Mouse (Mus musculus) testis, adult 2 months (tissue): ENCODE data around the gene Vmp1.

Source experiments
- CTCF ChIP-seq: fragments of 200-500 bp; IDR thresholded peaks from 2 replicates; pipeline ENCODE4 v1.5.1; 2012; ENCODE audit warnings: low read depth, mild to moderate bottlenecking, inconsistent platforms, low read length, moderate library complexity; ENCODE audit not compliant: control insufficient read depth, insufficient read depth, insufficient replicate concordance
- POLR2A ChIP-seq: fragments of 200-500 bp; IDR thresholded peaks from 2 replicates; pipeline ENCODE4 v1.6.1; 2012; ENCODE audit warnings: low read depth, mild to moderate bottlenecking, inconsistent platforms, low read length, moderate library complexity; ENCODE audit not compliant: control insufficient read depth

DNA sequence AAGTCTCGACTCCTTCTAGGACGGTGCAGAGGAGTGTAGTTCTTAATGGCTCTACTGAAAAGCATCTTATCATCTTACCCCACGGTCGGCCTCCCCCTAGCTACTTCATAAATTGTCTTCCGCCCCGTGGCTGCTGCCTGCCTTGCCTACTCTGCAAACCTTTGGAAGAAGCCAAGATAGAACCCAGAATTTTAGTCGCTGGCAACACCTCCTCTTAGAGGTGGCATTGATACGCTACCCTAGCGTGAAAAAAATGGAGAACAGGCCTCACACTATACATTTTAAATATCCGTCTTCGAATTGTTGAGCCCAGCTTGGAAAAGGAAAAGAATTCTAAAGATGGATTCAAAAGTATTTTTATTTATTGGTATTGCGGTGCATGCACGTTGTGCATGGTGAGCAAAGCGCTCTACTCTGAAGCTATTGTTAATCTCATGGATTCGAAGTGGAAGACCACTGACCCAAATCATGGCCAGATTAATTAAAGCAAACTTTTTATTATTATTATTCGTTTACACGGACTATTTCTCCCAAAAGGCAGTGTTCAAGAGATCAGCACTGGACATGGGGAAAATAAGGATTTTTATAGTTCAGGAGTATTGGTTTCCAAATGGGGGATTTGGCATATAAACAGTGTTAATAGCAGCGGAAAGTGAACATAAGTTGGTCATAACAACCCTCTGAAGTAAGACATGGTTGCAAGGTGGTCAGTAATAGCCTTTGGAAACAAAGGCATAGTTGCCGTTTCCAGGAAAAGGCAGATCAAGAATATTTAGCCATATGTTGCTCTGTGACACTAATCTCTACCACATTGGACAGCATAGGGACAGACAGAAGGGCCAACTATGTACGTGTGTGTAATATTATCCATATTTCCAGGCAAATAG, 733 bp upstream of the Vmp1 start:
- TF ChIP-seq POLR2A (no peak), CTCF (no peak)
